Mouse (Mus musculus) cortical plate, adult 2 months (tissue): ENCODE data around the gene Arnt.

Source experiments
- CTCF ChIP-seq: fragments of 200-500 bp; IDR thresholded peaks from 2 replicates; pipeline ENCODE4 v1.5.1; 2011; ENCODE audit warnings: mild to moderate bottlenecking, control low read depth, low read length; ENCODE audit not compliant: insufficient read depth; ENCODE audit errors: extremely low read depth
- POLR2A ChIP-seq: fragments of 200-500 bp; IDR thresholded peaks from 2 replicates; pipeline ENCODE4 v1.6.1; 2011; ENCODE audit warnings: mild to moderate bottlenecking, low read length, control low read depth; ENCODE audit not compliant: insufficient read depth; ENCODE audit errors: extremely low read depth

- TF ChIP-seq POLR2A (no peak), CTCF (peak; percentile 70)
Observed at GRCm38 (mm10) chr3:95450408-95450807, 16.2 kb downstream of the Arnt start.
